Mouse (Mus musculus) midbrain, embryonic 12.5 days (tissue): ENCODE measurements around the gene Cpne1. TPM values are rescaled to one million over a fixed set of nuclear protein-coding genes. Genes with fewer than 3 reads are reported as not detected.
A peak's percentile ranks its signal among the peaks of the same experiment; 100 is the strongest.

Source experiments
- ATAC-seq: fragments of 200-750 bp; cut with Nextera tagmentation; 2 replicates; pipeline ENCODE4 v1.8.0; 2017; ENCODE audit warnings: low read depth, moderate TSS enrichment, moderate library complexity; ENCODE audit not compliant: low FRiP score
- H3K27ac ChIP-seq: fragments of 300-500 bp; sonication (generic); replicated peaks from 2 replicates; pipeline ENCODE4 v1.5.1; 2016; ENCODE audit warnings: mild to moderate bottlenecking
- H3K27me3 ChIP-seq: fragments of 300-500 bp; sonication (generic); 2 replicates; pipeline ENCODE4 v1.6.1; 2016; ENCODE audit warnings: mild to moderate bottlenecking
- H3K36me3 ChIP-seq: fragments of 300-500 bp; sonication (generic); 2 replicates; pipeline ENCODE4 v1.6.1; 2016
- H3K4me1 ChIP-seq: fragments of 300-500 bp; sonication (generic); 2 replicates; pipeline ENCODE4 v1.6.1; 2016
- H3K4me2 ChIP-seq: fragments of 300-500 bp; sonication (generic); replicated peaks from 2 replicates; pipeline ENCODE4 v1.6.1; 2016; ENCODE audit warnings: mild to moderate bottlenecking, moderate library complexity
- H3K4me3 ChIP-seq: fragments of 300-500 bp; sonication (generic); 2 replicates; pipeline ENCODE4 v1.5.1; 2016; ENCODE audit warnings: mild to moderate bottlenecking
- H3K9ac ChIP-seq: fragments of 300-500 bp; sonication (generic); replicated peaks from 2 replicates; pipeline ENCODE4 v1.6.1; 2016; ENCODE audit warnings: mild to moderate bottlenecking, moderate library complexity
- H3K9me3 ChIP-seq: fragments of 300-500 bp; sonication (generic); 2 replicates; pipeline ENCODE4 v1.6.1; 2016; ENCODE audit warnings: mild to moderate bottlenecking
- WGBS: fragments of 180-500 bp; shearing (Covaris S2); methylation state at CpG from one replicate; pipeline ENCODE4 v1.1.7; 2016; 5-methylcytosine and 5-hydroxymethylcytosine counted together
- polyA plus RNA-seq: library from polyadenylated mRNA; unstranded; fragments of >200 nt; fragmentation: Nextera tagmentation; extraction: Ambion mirVana; gene quantifications from 2 replicates; pipeline ENCODE4 v1.2.1, GENCODE M21; 2016

Cpne1 gene
- polyA plus RNA-seq, 1 experiment from 2014 or later, result 55.5 TPM

DNA sequence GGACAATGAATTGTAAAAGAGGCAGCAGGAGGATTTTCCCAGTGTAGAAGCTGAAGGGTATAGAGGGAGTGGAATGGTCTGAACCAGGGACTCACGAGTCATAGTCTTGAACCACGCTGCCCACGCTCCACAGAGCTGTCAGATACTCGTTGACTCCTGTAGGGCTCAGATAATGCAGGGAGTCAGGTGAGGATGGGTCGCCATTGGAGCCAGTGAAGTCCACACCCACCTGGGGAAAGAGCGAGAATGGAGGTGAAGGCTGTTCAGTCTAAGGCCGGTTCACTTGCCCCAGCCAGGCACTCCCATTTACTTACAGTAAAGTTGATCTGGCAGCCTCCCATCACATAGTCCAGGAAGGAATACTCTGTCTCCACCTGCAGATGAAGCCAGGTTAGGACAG is 34.3 kb downstream of the Cpne1 start:
- no peak overlapping the region for H3K27ac ChIP-seq
- H3K4me1 ChIP-seq, result 0 out of 2 replicates have a peak, but pooled peaks cover 2% of the 10 kb centered on the region
- peaks cover 72% of the 10 kb centered on the region for H3K36me3 ChIP-seq
- H3K9me3 ChIP-seq, result no peaks in the 10 kb centered on the region
- WGBS, result 92% methylated on average over 7 of the region's 7 CpGs
- H3K9ac ChIP-seq, result no peak overlapping the region
- no peak overlapping the region for H3K4me2 ChIP-seq
- H3K4me3 ChIP-seq, result no peak overlapping the region
- H3K27me3 ChIP-seq, result no peaks in the 10 kb centered on the region
- ATAC-seq, result no peak

DNA sequence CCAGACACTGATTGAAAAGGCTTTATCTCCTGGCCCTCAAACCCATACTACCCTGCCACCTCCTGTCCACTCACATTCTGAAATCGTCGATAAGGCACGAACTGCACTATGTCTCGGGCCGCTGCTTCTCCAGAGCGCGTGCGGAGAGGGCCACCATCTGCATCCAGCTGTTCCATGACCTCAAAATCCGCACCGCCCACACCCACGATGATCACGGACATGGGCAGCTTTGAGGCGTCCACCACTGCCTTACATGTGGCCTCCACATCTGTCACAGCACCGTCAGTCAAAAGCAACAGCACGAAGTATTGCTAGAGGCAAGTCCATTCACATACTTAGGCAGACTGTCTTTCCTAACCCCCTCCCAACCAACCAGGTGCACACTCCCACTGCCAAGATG is 38.0 kb downstream of the Cpne1 start:
- Histone ChIP-seq H3K36me3 (peaks cover 98% of the 10 kb centered on the region), H3K27me3 (no peaks in the 10 kb centered on the region), H3K4me3 (no peak overlapping the region), H3K27ac (no peak overlapping the region), H3K9ac (no peak overlapping the region), H3K4me2 (no peak overlapping the region), H3K9me3 (no peaks in the 10 kb centered on the region), H3K4me1 (no peaks in the 10 kb centered on the region)
- WGBS, result 97% methylated on average over 15 of the region's 15 CpGs
- no peak for ATAC-seq

DNA sequence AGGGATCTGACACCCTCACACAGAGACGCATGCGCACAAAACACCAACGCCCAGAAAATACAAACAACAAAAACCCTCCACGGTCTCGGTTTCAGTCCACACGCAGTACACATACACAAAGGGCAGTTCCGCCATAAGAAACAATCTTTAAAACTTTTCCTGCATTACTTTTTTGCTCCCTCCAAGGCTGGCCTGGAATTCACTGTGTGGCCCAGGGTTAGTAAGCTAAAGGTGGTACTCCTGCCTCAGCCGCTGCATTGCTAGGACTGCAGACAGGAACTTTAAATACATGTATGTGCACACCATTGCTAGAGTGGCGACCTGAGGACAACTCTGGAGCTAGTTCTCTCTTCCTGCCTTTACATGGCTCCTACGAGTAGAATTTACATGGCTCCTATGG is 40.5 kb downstream of the Cpne1 start:
- Histone ChIP-seq H3K27me3 (no peaks in the 10 kb centered on the region), H3K9ac (no peak overlapping the region), H3K9me3 (no peaks in the 10 kb centered on the region), H3K36me3 (peaks cover 91% of the 10 kb centered on the region), H3K27ac (no peak overlapping the region), H3K4me2 (no peak overlapping the region), H3K4me1 (peaks cover 3% of the 10 kb centered on the region; the same call in 1 of the 2 replicates), H3K4me3 (no peak overlapping the region)
- 96% methylated on average over 10 of the region's 10 CpGs for WGBS
- no peak for ATAC-seq

DNA sequence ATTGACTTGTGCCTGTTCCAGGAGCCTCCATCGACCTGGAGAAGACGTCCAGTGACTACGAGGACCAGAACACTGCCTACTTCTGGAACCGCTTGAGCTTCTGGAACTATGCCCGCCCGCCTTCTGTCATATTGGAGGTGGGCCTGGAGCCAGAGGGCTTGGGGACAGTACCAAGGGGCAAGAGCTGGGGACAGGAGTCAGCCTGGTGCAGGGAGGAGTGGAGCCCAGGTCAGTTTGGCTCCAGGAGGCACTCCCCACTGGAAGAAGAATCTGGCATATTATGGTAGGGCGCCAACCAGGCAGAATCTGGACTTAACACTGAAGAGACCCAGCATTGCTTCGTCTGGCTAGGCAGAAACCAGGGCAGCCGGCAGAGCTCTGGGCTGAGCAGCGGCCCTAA is 43.8 kb downstream of the Cpne1 start:
- WGBS, result 96% methylated on average over 10 of the region's 10 CpGs
- H3K4me1 ChIP-seq, result peaks cover 9% of the 10 kb centered on the region
- H3K27ac ChIP-seq, result no peak overlapping the region
- H3K9me3 ChIP-seq, result no peaks in the 10 kb centered on the region
- H3K9ac ChIP-seq, result no peak overlapping the region
- H3K4me2 ChIP-seq, result no peak overlapping the region
- H3K4me3 ChIP-seq, result no peak overlapping the region
- H3K27me3 ChIP-seq, result no peaks in the 10 kb centered on the region
- ATAC-seq, result no peak
- H3K36me3 ChIP-seq, result peaks cover 58% of the 10 kb centered on the region

DNA sequence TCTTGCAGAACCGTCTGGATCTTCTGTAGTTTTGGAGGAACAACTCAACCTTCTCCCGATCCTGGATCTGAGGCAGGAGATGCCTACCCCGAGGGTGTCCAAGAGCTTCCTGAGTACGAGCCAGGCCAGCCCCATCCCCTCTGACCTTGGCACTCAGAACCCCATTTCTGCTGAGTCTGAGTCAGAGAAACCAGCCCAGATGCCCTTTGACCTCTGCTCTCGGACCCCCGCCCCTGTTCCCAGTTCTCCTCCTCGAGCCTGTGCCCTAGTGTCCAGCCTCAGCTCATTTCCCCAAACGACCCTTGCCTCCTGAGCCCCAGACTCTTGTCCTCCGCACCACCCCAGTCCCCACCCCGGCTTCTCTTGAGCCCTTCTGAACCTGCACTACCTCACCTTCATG is 45.6 kb downstream of the Cpne1 start:
- peaks cover 41% of the 10 kb centered on the region for H3K36me3 ChIP-seq
- peak overlapping the region; percentile 91 for H3K4me2 ChIP-seq
- peak overlapping the region; percentile 71 for H3K4me3 ChIP-seq
- peaks cover 9% of the 10 kb centered on the region for H3K4me1 ChIP-seq
- no peaks in the 10 kb centered on the region for H3K27me3 ChIP-seq
- 0 out of 2 replicates have a peak, but pooled peaks have one; percentile 3 for ATAC-seq
- peak overlapping the region; percentile 80 for H3K9ac ChIP-seq
- H3K27ac ChIP-seq, result no peak overlapping the region
- WGBS, result 34% methylated on average over 10 of the region's 10 CpGs
- H3K9me3 ChIP-seq, result no peaks in the 10 kb centered on the region

DNA sequence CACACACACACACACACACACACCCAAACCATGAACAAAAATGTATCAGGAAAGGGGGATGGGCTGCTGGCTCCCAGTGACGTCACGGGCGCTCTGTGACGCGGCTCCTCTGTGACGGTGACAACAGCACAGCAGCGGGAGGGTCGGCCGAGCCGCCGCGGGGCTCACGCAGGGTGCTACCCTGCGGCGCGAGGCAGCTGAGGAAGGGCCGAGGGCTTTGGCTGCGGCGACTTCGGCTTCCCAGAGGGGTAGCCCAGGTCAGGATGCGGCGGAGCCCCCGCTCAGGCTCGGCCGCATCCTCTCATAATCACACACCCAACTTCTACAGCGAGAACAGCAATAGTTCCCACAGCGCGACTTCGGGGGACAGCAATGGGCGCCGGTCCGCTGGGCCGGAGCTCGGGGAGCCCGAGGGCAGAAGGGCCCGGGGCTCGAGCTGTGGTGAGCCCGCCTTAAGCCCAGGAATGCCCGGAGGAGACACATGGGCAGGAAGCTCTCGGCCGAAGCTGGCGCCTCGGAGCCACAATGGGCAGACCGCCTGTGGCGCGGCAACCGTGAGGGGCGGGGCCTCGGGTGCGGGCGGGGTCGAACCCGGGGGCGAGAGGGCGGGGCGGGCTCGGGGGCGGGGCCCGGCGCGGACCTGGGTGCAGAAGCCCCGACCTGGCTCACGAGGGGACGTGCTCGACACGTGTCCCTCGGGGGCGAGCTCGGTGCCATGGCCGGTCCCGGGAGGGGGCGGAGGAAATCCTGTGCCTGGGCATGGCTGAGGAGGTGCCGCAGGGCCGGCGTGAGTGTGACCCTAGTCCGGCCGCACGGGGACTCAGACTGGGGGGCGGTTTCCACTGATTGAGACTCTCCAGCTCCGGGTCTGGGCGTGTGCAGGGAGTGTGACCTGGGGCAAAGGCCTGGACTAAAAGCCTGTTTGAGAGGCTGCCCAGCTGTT is 46.4 kb downstream of the Cpne1 start, which contains the start of gene Spag4:
Gene Spag4, plus strand, starts transcription at position 77 of the 943 bp plus-strand sequence.
- Histone ChIP-seq H3K4me1 (peaks cover 9% of the 10 kb centered on the region), H3K9me3 (no peaks in the 10 kb centered on the region), H3K27me3 (no peaks in the 10 kb centered on the region), H3K9ac (peak within 1 kb of the TSS; percentile 80), H3K36me3 (peaks cover 34% of the 10 kb centered on the region), H3K4me3 (peak within 1 kb of the TSS; percentile 71), H3K4me2 (peak within 1 kb of the TSS; percentile 91), H3K27ac (peak within 1 kb of the TSS; percentile 75)
- WGBS, result under 1% methylated on average over 81 of the region's 81 CpGs
- peak; percentile 89 for ATAC-seq

DNA sequence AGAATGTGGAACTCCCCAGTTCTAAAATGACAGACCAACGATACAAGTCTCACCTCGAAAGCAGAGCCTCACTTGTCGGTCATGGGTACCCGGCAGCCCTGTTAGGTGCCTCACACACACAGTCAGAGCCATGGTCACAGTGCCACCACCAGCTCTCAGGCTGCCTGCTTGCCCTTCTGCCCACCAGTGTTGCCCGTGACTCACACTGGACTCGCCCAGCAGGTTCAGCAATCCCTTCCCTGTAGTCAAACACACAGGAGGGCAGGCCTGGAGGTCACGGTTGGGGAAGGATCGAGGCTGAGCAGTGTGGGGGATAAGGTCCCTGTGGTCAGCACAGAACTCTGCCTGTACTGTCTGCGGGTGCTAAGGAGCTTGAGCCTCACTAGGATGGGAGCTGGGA is 58.9 kb downstream of the Cpne1 start, which contains the start of gene Fer1l4:
Gene Fer1l4, minus strand, starts transcription at position 132 of the 400 bp plus-strand sequence.
- no peak within 1 kb of the TSS for H3K4me2 ChIP-seq
- H3K27ac ChIP-seq, result no peak within 1 kb of the TSS
- H3K27me3 ChIP-seq, result peaks cover 11% of the 10 kb centered on the region; the same call in 1 of the 2 replicates
- no peaks in the 10 kb centered on the region for H3K36me3 ChIP-seq
- 92% methylated on average over 9 of the region's 9 CpGs for WGBS
- no peak for ATAC-seq
- no peak within 1 kb of the TSS for H3K9ac ChIP-seq
- H3K4me1 ChIP-seq, result no peaks in the 10 kb centered on the region
- H3K9me3 ChIP-seq, result no peaks in the 10 kb centered on the region
- no peak within 1 kb of the TSS for H3K4me3 ChIP-seq

DNA sequence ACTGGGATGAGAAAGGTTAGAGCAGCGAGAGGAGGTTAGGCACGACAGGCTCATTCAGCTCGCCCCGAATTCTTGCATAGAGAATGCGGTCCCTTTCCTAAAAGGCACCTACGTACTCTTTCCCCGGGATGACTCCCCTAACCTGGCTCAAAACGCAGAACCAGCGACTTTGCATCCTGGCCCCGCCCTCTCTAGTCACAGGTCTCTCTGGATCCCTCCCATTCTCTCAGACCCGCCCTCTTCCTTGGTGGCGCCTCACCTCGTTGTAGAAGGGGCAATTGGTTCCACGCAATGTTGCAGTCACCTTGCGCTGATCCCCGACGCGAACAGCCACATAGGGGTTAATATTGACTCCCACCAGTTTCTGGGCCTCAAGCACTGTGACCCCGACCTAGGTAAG is 63.8 kb downstream of the Cpne1 start:
- Histone ChIP-seq H3K36me3 (no peaks in the 10 kb centered on the region), H3K9ac (no peak overlapping the region; the same call in 1 of the 2 replicates), H3K4me2 (peak overlapping the region; percentile 13), H3K27me3 (peaks cover 21% of the 10 kb centered on the region; the same call in 1 of the 2 replicates), H3K4me1 (no peaks in the 10 kb centered on the region), H3K27ac (no peak overlapping the region), H3K4me3 (no peak overlapping the region), H3K9me3 (no peaks in the 10 kb centered on the region)
- ATAC-seq, result no peak
- 7% methylated on average over 19 of the region's 19 CpGs for WGBS

DNA sequence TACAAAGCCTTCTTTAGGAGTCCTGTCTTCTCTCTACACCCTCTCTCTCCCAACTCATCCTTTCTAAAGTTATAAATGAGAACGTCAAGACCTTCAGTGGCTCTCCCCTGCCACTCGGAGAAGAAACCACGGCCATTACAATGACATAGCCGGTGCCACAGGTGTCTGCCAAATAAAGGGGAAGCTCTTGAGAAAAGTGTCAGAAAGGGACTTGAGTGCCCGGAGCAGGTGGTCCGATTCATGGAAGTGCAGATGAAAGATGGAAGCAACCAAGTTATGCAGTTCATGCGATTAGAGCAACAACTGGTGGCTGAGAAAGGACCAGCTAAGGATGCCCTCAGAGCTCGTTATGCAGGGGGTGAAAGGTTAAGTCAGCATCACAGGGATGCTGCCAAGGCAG is 68.9 kb downstream of the Cpne1 start:
- H3K27me3 ChIP-seq, result peaks cover 11% of the 10 kb centered on the region; the same call in 1 of the 2 replicates
- no peaks in the 10 kb centered on the region for H3K9me3 ChIP-seq
- no peak for ATAC-seq
- H3K4me2 ChIP-seq, result no peak overlapping the region
- no peak overlapping the region for H3K9ac ChIP-seq
- no peaks in the 10 kb centered on the region for H3K4me1 ChIP-seq
- no peak overlapping the region for H3K4me3 ChIP-seq
- no peak overlapping the region for H3K27ac ChIP-seq
- no peaks in the 10 kb centered on the region for H3K36me3 ChIP-seq
- 87% methylated on average over 8 of the region's 8 CpGs for WGBS

DNA sequence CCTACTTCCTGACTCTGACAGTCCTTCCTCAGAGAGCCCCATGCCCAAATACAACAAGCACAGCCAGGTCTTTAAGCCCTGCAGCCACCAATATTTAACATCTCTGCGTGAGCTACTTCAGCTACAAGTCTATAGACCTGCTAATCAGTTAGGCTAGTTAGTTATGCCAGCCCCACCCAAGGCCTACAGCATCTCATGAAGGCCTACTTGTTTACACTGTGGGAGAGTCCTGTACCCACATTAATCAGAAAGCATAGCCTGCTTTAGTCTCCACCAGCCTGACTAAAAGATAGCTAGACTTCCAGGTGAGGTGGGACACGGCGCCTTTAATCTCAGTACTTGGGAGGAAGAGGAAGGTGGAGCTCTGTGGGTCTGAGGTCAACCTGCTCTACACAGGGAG is 72.4 kb downstream of the Cpne1 start:
- Histone ChIP-seq H3K4me1 (no peaks in the 10 kb centered on the region), H3K36me3 (no peaks in the 10 kb centered on the region), H3K4me3 (no peak overlapping the region), H3K27ac (no peak overlapping the region), H3K9me3 (no peaks in the 10 kb centered on the region), H3K27me3 (no peaks in the 10 kb centered on the region), H3K4me2 (no peak overlapping the region), H3K9ac (no peak overlapping the region)
- ATAC-seq, result no peak
- 94% methylated on average over 3 of the region's 3 CpGs for WGBS

DNA sequence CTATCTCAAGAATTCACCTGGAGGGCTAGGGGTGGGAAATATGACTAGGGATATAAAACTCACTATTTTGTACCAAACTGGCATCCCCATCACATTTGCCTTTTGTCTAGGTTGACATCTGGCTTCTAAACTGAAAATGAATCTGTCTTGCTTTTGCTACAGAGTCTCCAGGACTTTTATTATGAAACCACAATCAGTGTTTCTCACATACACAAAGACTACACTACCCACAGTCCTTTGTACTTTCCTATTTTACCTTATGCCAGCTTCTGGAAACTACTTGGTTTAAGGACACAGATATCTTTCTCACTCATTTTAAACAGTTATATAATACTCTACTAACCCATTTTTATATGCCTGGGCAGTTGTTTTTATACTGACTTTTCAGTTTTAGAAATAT is 86.3 kb downstream of the Cpne1 start:
- H3K27me3 ChIP-seq, result no peaks in the 10 kb centered on the region
- no peaks in the 10 kb centered on the region for H3K4me1 ChIP-seq
- H3K4me3 ChIP-seq, result no peak overlapping the region
- no peak overlapping the region for H3K4me2 ChIP-seq
- no peak for ATAC-seq
- no peaks in the 10 kb centered on the region for H3K36me3 ChIP-seq
- H3K9ac ChIP-seq, result no peak overlapping the region
- no peak overlapping the region for H3K27ac ChIP-seq
- H3K9me3 ChIP-seq, result no peaks in the 10 kb centered on the region
